Mouse (Mus musculus): ENCODE results near the gene Csnk1g2.

The Csnk1g2 gene

DNA sequence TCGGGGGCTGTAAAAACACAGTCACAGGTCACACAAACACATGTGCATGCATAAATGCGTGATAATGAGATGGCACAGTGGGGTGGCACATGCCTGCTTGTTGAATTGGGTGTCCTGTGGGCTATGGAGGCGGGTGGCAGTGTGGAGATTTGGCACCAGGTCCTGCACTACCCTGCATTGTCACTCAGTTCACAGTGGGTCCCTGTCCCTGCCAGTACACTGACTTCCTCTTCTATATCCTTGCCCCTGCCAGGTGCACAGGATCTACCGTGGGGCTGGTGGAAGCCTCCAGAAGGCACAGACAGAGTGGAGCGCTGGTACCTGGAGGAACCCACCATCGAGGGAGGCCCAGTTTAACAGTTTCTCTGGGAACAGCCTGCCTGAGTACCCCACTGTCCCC is 8.3 kb upstream of the Csnk1g2 start:
- TF ChIP-seq POU5F1 (IDR thresholded peaks at IDR 0.05; ENCODE audit: borderline replicate concordance, low read length), result no peak
- no peak for TF ChIP-seq CTCF (conservative IDR thresholded peaks at IDR 0.05; ENCODE audit: low read length)
- TF ChIP-seq NANOG (IDR thresholded peaks at IDR 0.05; ENCODE audit: borderline replicate concordance, low read length), result no peak
- Histone ChIP-seq H3K27me3 (ENCODE audit: insufficient read depth, low read length) (no peaks in the 10 kb centered on the region), H3K4me1 (replicated peaks; ENCODE audit: low read depth, low read length) (peaks cover 57% of the 10 kb centered on the region), H3K36me3 (ENCODE audit: insufficient read depth, low read length) (peaks cover 76% of the 10 kb centered on the region), H3K9me3 (ENCODE audit: low read length) (no peaks in the 10 kb centered on the region), H3K4me3 (replicated peaks; ENCODE audit: low read length) (no peak overlapping the region)

DNA sequence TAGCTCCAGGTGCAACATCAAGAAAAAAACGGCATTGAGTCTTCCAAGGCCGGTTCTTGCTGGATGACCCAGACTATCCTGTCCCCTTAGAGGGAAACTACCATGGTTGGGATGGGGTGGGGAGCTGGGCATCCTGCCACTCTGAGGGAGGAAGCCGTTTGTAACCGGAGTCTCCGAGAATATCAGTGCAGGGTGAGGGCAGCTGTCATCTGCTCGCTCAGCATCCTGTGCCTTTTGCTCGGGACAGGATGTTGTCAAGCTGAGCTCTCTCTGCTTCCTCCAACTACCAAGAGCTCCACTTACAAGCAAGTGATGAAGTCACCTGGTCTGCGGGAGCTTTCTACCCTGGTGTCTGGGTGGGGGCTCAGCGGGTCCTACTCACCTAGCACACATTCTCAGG is 4.5 kb upstream of the Csnk1g2 start:
- no peak overlapping the region for H3K4me3 ChIP-seq (replicated peaks; ENCODE audit: low read length)
- H3K36me3 ChIP-seq (ENCODE audit: insufficient read depth, low read length), result peaks cover 38% of the 10 kb centered on the region
- H3K27me3 ChIP-seq (ENCODE audit: insufficient read depth, low read length), result no peaks in the 10 kb centered on the region
- H3K9me3 ChIP-seq (ENCODE audit: low read length), result no peaks in the 10 kb centered on the region
- H3K4me1 ChIP-seq (replicated peaks; ENCODE audit: low read depth, low read length), result peaks cover 57% of the 10 kb centered on the region
- TF ChIP-seq POU5F1 (IDR thresholded peaks at IDR 0.05; ENCODE audit: borderline replicate concordance, low read length) (no peak), NANOG (IDR thresholded peaks at IDR 0.05; ENCODE audit: borderline replicate concordance, low read length) (no peak), CTCF (conservative IDR thresholded peaks at IDR 0.05; ENCODE audit: low read length) (no peak)

DNA sequence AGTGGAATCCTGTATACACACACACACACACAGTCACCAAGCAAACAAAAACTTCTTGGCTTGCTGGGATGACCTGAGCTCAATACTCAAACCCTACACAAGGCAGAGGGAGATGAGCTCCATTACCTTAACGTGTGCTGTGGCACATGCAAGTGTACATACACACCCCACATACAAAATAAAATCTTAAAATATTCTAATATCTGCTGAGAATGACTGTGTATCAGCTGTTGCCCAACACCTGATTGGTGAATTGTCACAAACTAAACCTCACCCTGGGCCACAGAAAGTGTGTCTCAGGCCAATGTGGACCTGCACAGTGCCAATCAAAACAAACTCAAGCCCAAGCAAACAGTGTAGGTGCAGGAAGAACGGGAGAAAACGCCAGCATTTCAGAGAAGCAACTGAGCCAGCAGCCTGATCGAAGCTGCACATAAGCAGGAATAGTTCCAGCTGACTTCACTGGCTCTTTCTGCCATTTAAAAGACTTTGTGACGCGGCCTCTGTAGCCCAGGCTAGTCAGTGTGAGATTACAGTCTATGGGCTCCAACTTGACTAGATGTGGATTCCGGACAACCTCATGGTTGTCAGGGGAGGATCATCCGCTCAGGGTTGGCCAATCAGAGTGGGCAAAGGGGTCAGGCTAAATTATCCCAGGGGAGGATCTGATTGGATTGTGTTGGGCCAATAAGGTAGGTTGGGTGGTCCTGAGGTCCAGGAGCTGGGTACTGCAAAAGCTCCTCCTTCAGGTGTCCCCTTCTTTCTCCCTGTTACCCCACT is 3.0 kb upstream of the Csnk1g2 start:
- TF ChIP-seq POU5F1 (IDR thresholded peaks at IDR 0.05; ENCODE audit: borderline replicate concordance, low read length) (no peak), CTCF (conservative IDR thresholded peaks at IDR 0.05; ENCODE audit: low read length) (no peak), NANOG (IDR thresholded peaks at IDR 0.05; ENCODE audit: borderline replicate concordance, low read length) (no peak)
- H3K9me3 ChIP-seq (ENCODE audit: low read length), result no peaks in the 10 kb centered on the region
- peak overlapping the region; percentile 95 for H3K4me3 ChIP-seq (replicated peaks; ENCODE audit: low read length)
- H3K4me1 ChIP-seq (replicated peaks; ENCODE audit: low read depth, low read length), result peaks cover 57% of the 10 kb centered on the region
- H3K36me3 ChIP-seq (ENCODE audit: insufficient read depth, low read length), result peaks cover 32% of the 10 kb centered on the region
- H3K27me3 ChIP-seq (ENCODE audit: insufficient read depth, low read length), result no peaks in the 10 kb centered on the region

DNA sequence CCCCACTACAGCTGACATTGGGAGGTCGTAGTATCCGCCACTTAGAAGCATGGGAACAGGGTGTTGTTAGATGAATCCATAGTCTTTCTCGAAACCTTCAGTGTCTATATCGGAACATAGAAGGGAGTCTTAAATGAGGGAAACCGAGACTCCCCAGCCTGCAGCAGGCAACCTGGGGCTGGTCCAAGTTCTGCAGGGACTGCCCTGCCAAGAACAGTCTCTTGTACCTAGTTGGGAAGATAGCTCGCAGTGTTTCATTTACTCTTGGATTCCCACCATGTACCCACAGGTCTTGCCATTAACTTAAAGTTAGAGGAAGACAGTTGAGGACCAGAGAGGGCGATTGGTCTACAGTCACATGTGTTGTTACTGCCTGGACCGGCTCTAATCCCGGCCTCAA is 2.3 kb upstream of the Csnk1g2 start:
- Histone ChIP-seq H3K27me3 (ENCODE audit: insufficient read depth, low read length) (no peaks in the 10 kb centered on the region), H3K4me1 (replicated peaks; ENCODE audit: low read depth, low read length) (peaks cover 63% of the 10 kb centered on the region), H3K4me3 (replicated peaks; ENCODE audit: low read length) (peak overlapping the region; percentile 95), H3K36me3 (ENCODE audit: insufficient read depth, low read length) (peaks cover 32% of the 10 kb centered on the region), H3K9me3 (ENCODE audit: low read length) (no peaks in the 10 kb centered on the region)
- no peak for TF ChIP-seq POU5F1 (IDR thresholded peaks at IDR 0.05; ENCODE audit: borderline replicate concordance, low read length)
- no peak for TF ChIP-seq CTCF (conservative IDR thresholded peaks at IDR 0.05; ENCODE audit: low read length)
- no peak for TF ChIP-seq NANOG (IDR thresholded peaks at IDR 0.05; ENCODE audit: borderline replicate concordance, low read length)

DNA sequence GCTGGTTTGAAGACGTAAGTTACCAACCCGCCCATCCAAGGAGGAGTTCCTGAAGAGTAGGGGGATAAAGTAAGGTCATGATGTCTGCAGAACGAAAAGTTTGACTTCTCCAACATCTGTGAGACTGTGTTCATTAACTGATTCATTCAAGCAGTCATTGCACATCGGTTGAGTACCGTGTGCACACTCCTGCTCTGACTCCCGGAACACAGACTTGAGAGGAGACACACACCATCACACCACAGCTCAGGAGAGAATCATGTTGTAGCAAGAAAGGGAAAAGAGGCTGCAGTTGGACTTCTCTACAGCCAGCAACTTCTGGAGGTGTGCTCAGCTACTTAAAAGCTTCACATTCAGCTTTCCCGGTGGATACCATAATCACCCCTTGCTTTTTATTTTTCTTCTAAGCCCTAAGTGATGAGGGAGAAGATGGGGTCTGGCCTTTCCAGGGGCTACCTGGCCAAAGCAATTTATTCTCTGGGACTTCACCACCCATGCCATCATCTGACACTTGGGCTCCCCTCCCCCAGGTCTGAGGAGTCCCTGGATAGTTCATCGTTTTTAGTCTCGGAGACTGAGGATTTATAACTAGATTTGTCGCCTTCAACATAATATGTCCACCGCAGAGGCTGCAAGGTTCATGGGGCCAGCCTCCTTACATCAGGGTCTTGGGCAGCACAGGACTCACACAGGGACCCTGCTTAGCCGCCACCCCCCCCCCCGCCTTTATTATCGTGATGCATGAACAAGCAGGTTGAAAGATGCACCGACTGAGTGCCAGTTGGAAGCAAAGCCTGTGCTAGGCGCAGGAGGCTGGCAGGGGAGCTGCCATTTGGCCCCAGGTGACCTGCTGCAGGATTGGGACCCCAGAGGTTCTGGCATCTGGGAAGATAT is 1.6 kb upstream of the Csnk1g2 start:
- no peaks in the 10 kb centered on the region for H3K27me3 ChIP-seq (ENCODE audit: insufficient read depth, low read length)
- H3K36me3 ChIP-seq (ENCODE audit: insufficient read depth, low read length), result peaks cover 32% of the 10 kb centered on the region
- H3K4me3 ChIP-seq (replicated peaks; ENCODE audit: low read length), result peak overlapping the region; percentile 95
- TF ChIP-seq POU5F1 (IDR thresholded peaks at IDR 0.05; ENCODE audit: borderline replicate concordance, low read length) (no peak), CTCF (conservative IDR thresholded peaks at IDR 0.05; ENCODE audit: low read length) (no peak), NANOG (IDR thresholded peaks at IDR 0.05; ENCODE audit: borderline replicate concordance, low read length) (no peak)
- peaks cover 66% of the 10 kb centered on the region for H3K4me1 ChIP-seq (replicated peaks; ENCODE audit: low read depth, low read length)
- no peaks in the 10 kb centered on the region for H3K9me3 ChIP-seq (ENCODE audit: low read length)

DNA sequence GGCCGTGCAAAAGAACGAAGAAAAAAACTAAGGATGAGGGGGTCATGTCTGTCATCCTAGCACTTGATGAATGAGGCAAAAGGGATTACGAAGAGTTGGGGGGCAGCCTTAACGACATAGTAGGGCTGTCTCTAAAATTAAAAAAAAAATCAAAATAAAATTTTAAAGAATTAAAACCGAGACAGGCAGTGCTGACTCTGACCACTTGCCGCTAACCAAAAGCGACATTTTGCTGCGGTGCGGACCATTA is 1.0 kb upstream of the Csnk1g2 start:
- no peaks in the 10 kb centered on the region for H3K9me3 ChIP-seq (ENCODE audit: low read length)
- TF ChIP-seq NANOG (IDR thresholded peaks at IDR 0.05; ENCODE audit: borderline replicate concordance, low read length) (no peak), CTCF (conservative IDR thresholded peaks at IDR 0.05; ENCODE audit: low read length) (no peak), POU5F1 (IDR thresholded peaks at IDR 0.05; ENCODE audit: borderline replicate concordance, low read length) (no peak)

DNA sequence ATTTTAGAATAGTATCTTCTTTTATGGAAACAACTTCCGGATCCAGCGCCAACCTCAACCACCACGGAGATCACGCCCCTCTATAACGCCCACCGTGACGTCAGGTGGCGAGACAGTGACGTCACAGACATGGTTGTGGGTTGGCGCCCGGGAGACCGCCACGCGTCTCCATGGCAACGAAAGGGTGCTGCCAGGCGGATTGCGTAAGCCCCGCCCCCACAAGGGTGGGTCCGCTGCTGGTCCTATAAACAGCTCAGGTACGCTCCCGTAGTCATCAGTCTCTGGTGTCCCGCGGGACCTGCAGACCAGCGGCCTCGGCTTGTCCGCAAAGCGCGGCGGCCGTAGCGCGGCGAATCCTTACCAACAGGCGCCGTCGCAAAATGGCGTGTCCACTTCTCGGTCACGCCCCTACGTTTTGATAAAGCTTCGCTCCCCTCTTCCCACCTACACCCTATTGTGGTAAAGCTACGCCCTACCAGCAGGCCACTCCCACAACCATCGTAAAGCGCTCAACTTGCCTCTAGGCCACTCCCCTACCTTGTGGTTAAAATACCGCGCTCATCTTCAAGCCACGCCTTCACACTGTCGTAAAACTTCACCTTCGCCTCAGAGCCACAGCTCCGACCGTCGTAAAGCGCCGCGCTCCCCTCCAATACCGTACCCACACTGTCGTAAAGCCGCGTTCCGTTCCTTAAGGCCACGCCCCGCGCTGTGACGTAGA is 538 bp upstream of the Csnk1g2 start:
- H3K36me3 ChIP-seq (ENCODE audit: insufficient read depth, low read length), result peaks cover 33% of the 10 kb centered on the region
- peaks cover 74% of the 10 kb centered on the region for H3K4me1 ChIP-seq (replicated peaks; ENCODE audit: low read depth, low read length)
- H3K27me3 ChIP-seq (ENCODE audit: insufficient read depth, low read length), result no peaks in the 10 kb centered on the region
- peak overlapping the region; percentile 95 for H3K4me3 ChIP-seq (replicated peaks; ENCODE audit: low read length)
- H3K9me3 ChIP-seq (ENCODE audit: low read length), result no peaks in the 10 kb centered on the region
- TF ChIP-seq NANOG (IDR thresholded peaks at IDR 0.05; ENCODE audit: borderline replicate concordance, low read length) (no peak), POU5F1 (IDR thresholded peaks at IDR 0.05; ENCODE audit: borderline replicate concordance, low read length) (no peak), CTCF (conservative IDR thresholded peaks at IDR 0.05; ENCODE audit: low read length) (no peak)

More for the DNA sequence above, 1.0 kb upstream of the Csnk1g2 start:
- Histone ChIP-seq H3K4me3 (replicated peaks; ENCODE audit: low read length) (peak overlapping the region; percentile 95), H3K36me3 (ENCODE audit: insufficient read depth, low read length) (peaks cover 32% of the 10 kb centered on the region), H3K27me3 (ENCODE audit: insufficient read depth, low read length) (no peaks in the 10 kb centered on the region), H3K4me1 (replicated peaks; ENCODE audit: low read depth, low read length) (peaks cover 72% of the 10 kb centered on the region)
